Mouse (Mus musculus) kidney, adult 11 months (tissue): ENCODE data around the gene Slc50a1.

Source experiments
- DNase-seq: peaks from one replicate; pipeline ENCODE4 v3.0.0; 2022

Gene Slc50a1

DNA sequence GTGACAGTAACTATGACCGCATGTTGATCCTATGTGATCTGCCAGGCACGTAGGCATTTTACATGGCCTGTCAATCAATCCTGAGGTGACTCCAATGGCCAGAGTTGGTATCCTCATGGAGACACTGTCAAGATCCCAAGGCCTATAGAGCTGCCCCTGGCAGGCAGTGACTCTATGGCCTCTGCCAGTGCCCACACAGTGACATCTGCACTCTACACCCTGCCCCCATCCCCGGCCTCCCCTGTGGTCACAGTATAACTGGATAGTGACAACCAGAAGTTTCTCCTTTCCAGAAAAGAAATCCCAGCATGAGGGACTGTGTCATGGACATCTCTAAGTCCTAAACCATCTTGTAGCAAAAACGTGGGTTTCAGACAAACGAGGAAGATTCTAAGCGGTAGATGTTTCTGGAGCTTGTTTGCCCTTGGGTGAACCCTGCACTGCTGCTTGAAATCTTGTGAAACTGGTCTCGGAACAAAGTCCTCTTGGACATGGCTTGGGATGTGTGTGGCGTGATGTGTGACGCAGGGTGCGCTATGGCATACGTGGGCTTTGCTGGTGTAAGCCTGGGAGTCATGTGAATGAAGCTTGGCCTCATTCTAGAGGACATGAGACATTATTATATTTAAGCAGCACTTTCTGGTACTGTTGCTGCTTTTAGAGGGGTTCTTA lies 23.0 kb upstream of the Slc50a1 start:
- peak; percentile 78 for DNase-seq

DNA sequence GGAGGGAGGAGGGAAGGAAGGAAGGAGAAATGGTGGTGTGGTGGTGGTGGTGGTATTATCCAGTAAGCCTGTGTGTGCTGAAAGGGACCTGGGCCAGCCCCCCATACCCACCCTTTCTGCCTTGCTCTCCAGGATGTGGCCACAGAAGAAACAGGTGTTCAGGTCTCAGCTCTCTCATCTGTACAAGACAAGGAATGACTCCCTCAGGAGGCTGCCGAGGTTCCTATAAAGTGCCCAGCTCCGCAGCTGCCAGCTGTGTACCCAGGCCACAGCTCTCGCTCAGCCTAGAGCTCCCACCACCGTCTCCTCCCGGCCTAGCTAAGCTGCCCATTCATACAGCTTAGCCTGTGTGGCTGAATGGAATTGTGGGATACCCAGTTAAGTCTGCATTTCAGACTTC lies 21.9 kb upstream of the Slc50a1 start:
- no peak for DNase-seq

DNA sequence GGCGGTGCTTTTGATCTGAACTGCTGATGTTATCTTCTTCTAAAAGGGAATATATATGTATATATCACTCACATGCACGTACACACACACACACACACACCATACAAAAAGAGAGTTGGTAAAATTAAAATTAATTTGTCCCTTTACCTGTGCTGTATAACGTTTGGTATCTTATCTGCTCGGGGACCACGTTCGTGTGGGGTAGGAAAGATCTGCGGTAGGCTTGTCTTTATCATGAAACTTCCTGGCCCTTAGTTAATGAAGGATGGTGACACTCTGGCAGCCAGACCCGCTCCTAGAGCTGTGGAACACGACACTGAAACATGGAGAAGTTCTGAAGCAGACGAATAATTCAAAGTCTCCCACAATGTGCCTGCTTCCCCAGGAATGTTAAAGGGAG lies 21.5 kb upstream of the Slc50a1 start:
- DNase-seq, result no peak

DNA sequence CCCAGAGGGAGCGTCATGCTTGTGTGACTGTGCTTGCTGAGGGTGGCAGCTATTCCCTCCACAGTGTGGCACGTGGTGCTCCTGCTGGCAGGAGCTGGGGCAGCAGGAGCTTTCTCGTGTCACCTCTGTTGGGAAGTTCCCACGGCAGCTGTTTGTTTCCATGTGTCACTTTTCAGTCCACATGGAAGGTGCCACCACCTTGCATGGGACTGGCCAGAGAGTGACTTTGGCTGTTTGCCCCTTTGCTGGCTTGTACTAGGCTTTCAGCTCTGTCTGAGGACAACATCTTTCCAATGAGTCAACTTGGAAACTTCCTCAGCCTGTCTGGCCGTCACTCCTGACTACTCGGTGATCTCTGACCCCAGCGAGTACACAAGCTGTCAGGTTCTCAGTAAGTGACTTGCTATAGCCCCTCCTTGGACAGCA lies 18.1 kb upstream of the Slc50a1 start:
- peak; percentile 70 for DNase-seq

DNA sequence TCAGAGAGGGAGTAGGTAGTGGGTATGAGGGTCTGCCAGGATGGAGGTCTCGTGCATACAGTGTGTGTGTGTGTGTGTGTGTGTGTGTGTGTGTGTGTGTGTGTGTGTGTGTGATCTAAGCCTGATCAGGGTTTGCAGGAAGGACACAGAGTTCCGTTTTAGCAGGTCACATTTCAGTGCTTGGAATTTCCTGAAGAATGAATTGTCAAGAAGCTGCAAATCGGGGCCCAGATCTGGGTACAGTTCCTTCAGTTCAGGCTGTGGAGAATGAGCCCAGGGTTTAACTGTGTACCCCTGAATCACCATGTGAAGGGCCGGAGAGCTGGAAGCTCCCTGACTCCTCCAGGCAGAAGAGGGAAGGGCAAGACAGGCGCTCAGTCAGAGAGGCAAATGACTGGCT lies 16.9 kb upstream of the Slc50a1 start:
- no peak for DNase-seq

DNA sequence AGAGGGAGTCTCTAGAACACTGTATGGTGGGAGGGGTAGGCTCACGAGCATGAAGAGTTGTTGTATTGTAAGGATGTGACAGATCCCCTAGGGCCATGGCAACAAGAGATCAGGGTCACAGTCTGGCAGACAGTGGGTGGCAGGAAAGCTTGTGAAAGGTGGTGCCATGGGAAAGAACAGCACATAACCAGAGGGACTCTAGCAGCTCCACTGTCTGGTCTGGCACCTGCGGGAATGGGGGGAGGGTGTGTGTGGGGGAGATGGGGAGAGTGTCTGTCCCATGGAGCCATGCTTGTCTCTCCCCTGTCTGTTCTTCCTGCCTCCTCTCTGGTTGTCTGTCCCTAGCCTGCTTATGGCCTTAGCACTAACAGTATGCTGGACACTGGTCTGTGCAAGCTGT lies 15.2 kb upstream of the Slc50a1 start:
- DNase-seq, result no peak

DNA sequence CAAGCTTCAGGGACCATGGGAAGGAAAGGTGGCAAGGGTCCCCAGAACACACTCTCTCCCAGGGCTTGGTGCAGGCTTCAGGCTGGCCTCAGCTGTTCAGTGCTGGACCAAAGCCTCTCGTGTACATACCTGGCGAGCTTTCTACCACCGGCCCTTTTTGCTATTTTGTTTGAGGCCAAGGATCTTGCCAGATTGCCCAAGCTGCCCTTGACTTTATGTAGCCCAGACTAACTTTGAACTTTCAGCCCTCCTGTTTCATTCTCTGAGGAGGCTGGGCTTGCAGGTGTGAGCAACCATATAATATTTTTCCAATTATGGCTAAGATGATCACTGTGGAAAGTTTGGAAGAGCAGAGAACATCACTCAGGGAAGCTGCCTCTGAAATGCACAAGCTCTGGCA lies 13.9 kb upstream of the Slc50a1 start:
- no peak for DNase-seq

DNA sequence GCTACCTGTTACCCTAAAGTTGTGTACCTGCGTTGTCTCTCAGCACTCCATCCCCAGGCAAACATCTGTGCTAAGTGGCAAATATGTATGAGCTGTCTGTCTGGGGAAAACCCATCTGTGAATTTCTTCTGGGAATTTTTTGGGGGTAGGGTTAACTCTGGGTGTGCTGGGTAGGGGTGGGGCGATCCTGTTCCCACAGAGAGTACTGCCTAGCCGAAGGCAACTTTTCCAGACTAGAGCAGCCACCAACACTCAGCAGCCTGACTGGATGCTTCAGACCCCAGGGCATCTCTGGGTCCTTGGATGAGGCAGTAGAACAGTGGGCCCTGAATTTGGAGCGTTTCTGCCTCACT lies 11.9 kb upstream of the Slc50a1 start:
- DNase-seq, result no peak

DNA sequence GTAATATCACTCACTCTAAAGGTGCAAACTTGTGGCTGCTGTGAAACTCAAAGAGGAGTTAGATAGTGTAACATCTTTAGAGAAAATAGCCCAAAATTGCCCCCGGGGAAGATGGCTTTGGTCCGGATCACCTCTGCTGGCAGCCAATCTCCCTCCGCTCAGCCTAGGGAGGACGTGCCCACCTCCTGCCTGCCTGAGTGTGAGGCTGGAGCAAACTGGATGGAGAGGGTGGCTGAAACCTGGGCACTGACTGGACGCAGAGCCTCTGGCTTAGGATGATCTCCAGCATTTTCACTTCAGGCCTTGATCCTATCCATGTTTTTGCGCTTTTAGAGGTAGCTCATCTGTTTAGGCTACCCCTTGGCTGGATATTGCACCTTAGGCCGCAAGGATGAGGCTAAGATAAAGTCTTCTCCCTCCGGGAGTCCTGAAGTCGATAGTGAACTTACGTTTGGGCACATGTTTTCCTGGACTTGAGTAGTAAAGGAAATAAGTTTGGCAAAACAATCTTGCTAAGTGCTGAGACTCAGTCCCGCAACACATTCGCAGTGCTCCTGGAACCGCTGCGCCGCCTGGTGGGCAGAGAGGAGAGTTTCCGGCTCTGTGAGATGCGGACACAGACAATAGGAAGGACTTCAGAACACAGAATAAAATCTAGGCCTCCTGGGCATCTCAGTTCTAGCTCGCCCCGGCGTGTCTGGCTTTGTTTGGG lies 11.4 kb upstream of the Slc50a1 start:
- peak; percentile 81 for DNase-seq

DNA sequence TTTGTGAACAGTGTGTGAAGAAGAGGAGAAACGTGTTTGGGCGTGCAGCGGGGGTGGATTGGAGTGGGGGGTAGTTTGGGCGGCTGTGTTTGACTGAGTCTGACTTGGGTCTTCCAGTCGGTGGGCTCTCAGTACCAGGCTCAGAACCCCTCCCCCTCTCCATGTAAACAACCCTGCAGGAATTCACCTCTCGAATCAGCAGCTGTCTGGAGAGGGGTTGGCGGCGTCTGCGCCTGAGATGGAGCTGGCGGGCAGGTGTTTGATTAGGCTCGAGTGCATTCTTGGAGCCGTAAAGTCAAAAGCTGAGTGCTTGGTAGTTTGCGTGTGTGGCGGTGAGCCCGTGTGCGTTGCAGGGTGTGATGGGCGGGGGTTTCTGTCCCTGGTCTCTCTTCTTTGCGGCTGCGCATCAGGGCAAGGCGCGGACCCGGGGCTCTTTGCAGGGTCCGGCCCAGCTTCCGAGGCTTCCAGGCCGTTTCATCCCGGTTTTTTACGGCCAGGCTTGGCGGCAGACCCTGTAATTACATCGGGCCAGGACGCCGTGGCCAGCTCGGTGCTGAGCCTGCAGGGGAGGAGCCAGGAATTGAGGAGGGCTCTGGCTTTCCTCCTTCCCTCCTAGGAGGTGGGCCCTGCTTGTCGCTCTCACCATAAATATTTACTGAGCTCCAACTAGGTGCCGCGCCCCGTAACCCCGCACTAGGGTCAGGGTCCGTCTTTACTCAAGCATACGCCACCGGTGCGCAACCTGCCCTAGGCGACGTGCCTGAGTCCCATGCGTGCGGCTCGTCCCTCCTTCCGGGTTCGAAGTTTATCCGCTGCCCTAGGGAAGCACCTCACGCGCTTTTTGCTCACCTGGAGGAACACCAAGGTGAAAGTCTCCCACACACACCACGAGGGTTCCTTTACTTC lies 10.5 kb upstream of the Slc50a1 start, which contains the start of gene Efna1:
Gene Efna1, minus strand, starts transcription at position 537 of the 906 bp plus-strand sequence.
- peak; percentile 93 for DNase-seq

DNA sequence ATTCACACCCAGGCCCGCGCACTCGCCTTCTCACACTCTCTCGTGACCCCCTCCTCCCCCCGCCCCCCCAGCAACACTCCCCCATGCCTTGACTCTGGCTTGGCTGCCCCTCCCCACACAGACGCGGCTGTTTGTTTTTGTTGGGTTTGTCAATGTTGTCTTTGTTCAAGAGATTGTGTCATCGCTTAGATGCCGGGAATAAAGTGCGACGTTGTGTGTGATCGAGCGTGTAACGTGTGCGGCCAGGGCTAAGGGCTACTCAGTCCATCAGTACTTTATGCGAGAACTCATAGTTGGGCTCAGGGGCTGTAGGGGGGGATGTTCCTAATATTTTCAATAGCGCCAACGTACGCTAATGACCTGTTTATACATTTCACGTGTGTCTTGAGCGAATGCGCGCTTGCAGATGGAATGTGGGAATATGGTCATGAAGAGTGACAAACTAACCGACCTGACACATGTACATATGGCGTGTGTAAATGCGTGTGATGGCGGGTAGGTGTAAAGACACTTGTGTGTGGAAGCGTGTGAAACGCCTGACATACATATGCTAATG lies 9.8 kb upstream of the Slc50a1 start:
- peak; percentile 53 for DNase-seq

DNA sequence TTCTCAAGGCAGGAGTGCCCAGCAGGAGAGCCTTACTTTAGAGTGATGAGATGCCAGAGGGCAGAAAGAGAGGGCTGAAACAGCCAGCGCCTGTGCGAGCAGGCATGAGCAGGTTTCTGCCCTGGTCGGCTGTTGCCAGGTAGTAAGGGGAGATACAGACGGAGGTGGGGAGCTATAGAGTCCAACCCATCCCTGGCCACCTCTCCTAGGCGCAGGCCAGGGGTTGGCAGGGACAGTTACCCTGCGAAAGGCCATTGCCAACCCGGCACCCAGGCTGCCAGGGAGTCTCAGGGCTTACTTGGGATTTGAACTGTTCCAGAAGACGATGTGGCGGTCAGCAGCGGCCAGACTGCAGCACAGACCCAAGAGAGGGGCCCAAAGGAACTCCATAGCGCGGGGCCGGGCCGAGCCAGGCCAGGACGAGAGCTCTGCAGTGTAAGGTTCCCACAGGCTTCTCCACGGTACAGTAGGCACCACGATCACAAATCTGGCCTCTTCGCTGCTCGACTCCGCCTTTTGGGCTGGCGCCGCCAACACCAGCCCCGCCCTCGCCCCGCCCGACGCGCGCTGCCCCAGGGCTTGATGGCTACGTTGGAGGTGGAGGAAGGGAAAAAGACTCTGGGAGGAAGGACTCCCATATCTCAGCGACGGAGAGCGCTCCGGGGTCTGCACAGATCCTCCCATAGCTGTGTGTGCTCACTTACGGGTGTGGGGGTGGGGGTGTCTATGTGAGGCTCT lies 9.0 kb upstream of the Slc50a1 start:
- peak; percentile 91 for DNase-seq

DNA sequence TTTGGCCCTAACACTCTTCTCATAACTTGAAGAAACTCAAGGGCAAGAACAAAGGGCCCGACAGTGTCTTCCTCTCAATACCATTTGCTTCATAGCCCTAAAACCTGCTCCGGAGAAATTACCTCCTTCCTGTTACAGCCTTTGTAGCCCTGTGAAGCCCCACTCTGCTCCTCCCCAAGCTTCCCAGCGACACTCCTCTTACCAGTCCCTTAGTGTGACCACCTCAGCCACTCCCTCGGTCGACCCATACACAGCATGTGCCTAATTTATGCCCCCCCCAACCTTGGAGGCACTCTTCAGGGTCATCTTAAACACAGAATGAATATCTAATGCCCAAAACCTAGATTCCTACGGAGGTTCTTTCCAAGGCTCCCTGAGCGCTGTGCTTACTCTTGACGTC lies 8.3 kb upstream of the Slc50a1 start:
- no peak for DNase-seq

DNA sequence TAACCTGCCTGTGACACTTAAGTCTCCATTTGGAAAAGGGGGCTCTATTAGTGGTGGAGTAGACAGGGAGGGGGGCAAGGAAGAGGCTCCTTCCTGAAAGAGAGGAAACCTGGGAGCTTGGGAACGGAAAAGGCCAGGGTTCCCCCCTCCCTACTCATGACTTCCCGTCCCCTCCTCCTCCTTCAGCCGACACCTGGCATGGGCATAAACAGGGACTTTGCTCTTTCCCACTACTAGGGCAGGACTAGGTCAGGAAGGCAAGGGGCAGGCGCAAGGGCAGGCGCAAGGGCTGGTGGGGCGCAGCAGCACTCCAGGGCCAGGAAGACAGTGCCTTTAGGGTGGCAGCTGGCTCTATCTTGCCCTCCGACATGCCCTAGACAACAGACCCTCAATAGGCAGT lies 7.7 kb upstream of the Slc50a1 start:
- peak; percentile 90 for DNase-seq

DNA sequence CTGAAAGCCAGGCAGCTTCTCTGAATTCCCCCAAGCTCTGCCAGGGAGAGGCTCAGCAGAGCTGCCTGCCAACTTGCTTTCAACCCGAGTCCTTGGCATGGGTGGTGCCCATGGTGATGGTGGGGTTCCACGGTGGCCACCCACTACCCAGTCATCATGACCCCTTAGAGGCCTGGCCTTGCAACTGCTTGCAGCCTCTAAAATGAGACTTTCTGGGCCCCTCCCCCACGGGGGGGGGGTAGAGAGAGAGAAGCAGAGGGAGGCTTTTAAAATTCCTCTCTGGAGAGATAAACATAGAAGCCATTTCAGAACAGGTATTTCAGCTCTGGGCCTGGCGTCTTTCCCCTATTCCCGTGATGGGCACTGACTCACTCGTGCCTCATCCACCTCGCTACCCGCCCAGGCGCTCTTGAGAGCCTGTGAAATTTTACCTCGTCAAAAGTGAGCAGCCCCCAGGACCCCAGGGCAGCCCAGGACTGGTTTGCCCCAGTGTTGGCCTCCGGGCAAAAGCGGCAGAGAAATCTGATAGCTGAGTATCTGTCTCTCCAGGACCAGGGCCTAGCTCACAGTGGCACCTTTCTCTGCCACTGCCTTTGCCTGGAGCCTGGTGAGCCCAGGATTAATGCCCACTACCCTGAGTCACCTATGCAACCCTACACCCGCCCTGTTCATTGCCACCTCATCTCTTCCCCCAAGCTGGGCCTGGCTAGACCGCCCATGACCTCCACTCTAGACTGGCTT lies 7.1 kb upstream of the Slc50a1 start:
- DNase-seq, result peak; percentile 59

DNA sequence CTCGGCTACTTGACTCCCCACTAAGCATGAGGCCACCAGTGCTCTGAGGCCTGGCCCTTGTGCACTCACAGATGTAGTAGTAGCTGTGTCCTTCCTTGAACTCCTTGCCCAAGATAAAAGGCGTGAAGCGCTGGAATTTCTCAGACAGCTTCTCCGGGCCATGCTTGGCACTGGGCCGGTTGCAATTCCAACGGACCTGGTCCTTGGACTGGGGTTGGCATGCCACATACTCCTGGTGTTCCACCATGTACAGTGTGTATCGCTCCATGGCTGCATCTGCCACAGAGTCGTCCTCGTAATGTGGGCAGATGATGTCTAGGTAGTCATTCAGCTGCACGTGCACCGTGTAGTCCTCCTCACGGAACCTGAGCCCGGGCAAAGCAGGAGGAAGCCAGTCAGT lies 5.7 kb upstream of the Slc50a1 start:
- peak; percentile 48 for DNase-seq

DNA sequence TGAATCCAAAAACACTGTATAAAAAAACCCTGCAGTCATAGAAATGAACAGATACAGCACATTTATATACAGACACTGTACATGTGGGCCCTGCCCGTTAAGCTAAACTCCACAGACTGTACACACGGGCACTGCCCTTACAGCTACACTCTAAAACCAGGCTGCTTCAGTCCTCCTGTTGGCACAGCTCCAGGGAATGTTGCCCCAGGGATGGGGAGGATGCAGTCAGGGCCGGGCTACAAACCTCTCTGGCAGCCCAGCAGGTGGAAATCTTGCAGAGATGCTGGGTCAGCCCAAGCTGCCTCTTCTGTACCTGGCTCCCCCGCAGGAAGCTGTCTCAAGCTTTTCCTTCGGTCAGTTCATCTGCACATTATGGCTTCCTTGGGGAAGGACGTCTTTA lies 1.4 kb upstream of the Slc50a1 start:
- DNase-seq, result no peak

DNA sequence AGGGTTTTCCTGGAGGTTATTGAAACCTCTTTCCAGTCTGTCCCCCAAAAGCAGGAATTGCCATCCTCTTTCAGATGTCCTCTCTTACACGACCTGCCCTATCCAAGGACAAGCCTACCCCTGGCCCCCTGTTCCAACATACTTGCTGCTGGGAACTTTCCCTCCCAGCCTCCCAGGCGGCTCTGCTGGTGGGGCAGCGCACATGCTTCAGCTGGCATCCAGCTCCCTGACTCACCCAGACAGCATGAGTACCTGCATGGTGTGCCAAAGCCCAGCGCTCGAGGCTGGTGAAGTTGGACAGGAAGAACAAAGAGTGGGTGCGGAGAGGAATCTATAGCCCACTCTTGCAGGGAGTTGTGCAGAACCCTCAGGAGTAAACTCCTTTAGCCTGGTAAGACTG lies 521 bp upstream of the Slc50a1 start:
- DNase-seq, result no peak

DNA sequence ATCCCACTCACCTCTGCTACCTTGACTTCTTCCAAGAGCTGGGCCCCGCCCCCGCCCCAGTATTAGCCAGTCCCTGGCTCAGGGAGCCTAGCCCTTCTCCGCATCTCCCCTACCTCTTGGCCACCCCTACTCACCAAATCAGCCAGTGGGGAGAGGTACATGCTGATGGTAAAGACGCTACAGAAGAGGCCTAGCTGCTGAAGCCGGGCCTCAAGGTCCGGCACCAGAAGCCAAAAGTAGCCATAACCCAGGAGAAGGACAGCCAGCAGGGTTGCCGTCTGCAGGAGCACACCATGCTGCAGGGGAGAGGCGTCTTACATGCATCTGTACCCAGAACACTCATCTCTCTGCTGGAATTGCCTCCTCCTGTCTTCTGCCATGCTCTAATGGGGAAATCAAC lies 1.5 kb downstream of the Slc50a1 start:
- no peak for DNase-seq

DNA sequence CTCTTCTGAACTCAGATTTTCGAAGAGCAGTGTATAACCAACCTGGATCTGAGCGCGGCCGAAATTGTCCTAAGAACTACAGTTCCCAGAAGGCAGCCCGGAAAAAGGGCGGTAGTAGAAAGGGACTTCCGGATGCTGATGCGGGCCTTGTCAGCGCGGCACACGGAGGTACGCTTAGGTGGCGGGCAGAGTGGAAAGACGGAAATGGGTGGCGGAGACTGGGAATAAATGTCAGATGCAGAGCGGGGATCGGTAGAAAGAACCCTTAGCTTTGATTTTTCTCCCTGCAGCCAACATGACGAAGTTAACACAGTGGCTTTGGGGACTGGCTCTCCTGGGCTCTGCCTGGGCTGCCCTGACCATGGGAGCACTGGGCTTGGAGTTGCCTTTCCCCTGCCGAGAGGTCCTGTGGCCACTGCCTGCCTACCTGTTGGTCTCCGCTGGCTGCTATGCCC lies 3.9 kb downstream of the Slc50a1 start:
- DNase-seq, result peak; percentile 78

DNA sequence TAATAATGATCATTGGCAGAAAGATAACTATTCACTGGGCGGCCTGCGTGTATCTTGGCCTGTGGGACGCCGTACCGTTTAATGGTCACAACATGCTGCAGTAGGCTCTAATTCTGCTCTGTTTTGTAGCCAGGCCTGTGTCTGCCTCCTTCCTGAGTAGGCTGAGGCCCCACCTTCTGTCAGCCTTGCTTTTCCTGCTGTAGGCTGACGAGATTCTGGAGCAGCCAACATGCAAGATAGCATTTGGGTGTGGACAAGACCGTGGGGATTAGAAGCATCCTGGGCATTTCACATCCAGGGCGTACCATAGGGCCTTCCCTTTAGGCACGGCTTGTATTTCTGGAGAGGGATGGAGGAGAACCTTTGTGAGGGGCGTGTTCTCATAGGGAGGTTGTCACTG lies 8.0 kb downstream of the Slc50a1 start:
- peak; percentile 58 for DNase-seq

DNA sequence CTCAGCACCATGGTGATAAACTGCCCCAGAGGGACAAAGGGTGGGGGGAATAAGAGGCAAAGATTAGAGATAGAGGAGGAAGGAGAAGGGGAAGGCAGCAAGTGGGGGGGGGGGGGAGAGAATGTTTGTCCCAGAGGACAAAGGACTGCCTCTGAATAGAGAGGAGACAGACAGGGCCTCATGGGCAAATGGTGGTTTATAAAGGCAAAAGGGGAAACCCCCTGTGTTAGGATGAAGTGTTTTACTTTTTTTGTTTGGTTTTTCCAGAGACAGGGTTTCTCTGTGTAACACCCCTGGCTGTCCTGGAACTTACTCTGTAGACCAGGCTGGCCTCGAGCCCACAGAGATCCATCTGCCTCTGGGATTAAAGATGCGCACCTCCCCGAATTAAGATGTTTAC lies 10.2 kb downstream of the Slc50a1 start:
- no peak for DNase-seq
